Mouse (Mus musculus) stomach, embryonic 14.5 days (tissue): ENCODE measurements at regions not wholly inside any gene's neighbourhood (a gene's known extent, or its start where the extent isn't known, plus 50 kb on each side); places are given as distances from the start of the nearest gene placed in this dataset.
"Not testable (repeated sequence)": the region's sequence is repeated elsewhere in the genome, so short reads cannot be mapped to it uniquely, and the experiment has no call there.

Source experiments
- ATAC-seq: fragments of 200-750 bp; cut with Nextera tagmentation; 2 replicates; pipeline ENCODE4 v1.8.0; 2017; ENCODE audit warnings: low read depth, moderate TSS enrichment; ENCODE audit not compliant: insufficient number of reproducible peaks, insufficient read depth, low FRiP score
- H3K27ac ChIP-seq: fragments of 300-500 bp; sonication (generic); 2 replicates; pipeline ENCODE4 v1.5.1; 2014; ENCODE audit warnings: mild to moderate bottlenecking, low read length, moderate library complexity, mixed read lengths
- H3K27me3 ChIP-seq: fragments of 300-500 bp; sonication (generic); 2 replicates; pipeline ENCODE4 v1.6.1; 2014; ENCODE audit warnings: low read length, control low read depth, mixed read lengths; ENCODE audit not compliant: control insufficient read depth, insufficient read depth
- H3K36me3 ChIP-seq: fragments of 300-500 bp; sonication (generic); 2 replicates; pipeline ENCODE4 v1.6.1; 2014; ENCODE audit warnings: mild to moderate bottlenecking, control low read depth, low read length, moderate library complexity, mixed read lengths; ENCODE audit not compliant: control insufficient read depth, insufficient read depth
- H3K4me1 ChIP-seq: fragments of 300-500 bp; sonication (generic); 2 replicates; pipeline ENCODE4 v1.6.1; 2014; ENCODE audit warnings: low read length, control low read depth, mixed read lengths; ENCODE audit not compliant: control insufficient read depth, insufficient read depth
- H3K4me2 ChIP-seq: fragments of 300-500 bp; sonication (generic); replicated peaks from 2 replicates; pipeline ENCODE4 v1.6.1; 2014; ENCODE audit warnings: low read depth, low read length, control low read depth
- H3K4me3 ChIP-seq: fragments of 300-500 bp; sonication (generic); 2 replicates; pipeline ENCODE4 v1.5.1; 2014; ENCODE audit warnings: low read depth, low read length, control low read depth
- H3K9ac ChIP-seq: fragments of 300-500 bp; sonication (generic); replicated peaks from 2 replicates; pipeline ENCODE4 v1.6.1; 2014; ENCODE audit warnings: low read depth, mild to moderate bottlenecking, control low read depth, low read length, moderate library complexity, mixed read lengths
- H3K9me3 ChIP-seq: fragments of 300-500 bp; sonication (generic); 2 replicates; pipeline ENCODE4 v1.6.1; 2016; ENCODE audit warnings: low read depth, low read length, control low read depth; ENCODE audit not compliant: control insufficient read depth
- WGBS: fragments of 180-500 bp; shearing (Covaris S2); extraction: QIAGEN DNeasy Blood & Tissue Kit; methylation state at CpG from one replicate; pipeline ENCODE4 v1.1.7; 2014; 5-methylcytosine and 5-hydroxymethylcytosine counted together

DNA sequence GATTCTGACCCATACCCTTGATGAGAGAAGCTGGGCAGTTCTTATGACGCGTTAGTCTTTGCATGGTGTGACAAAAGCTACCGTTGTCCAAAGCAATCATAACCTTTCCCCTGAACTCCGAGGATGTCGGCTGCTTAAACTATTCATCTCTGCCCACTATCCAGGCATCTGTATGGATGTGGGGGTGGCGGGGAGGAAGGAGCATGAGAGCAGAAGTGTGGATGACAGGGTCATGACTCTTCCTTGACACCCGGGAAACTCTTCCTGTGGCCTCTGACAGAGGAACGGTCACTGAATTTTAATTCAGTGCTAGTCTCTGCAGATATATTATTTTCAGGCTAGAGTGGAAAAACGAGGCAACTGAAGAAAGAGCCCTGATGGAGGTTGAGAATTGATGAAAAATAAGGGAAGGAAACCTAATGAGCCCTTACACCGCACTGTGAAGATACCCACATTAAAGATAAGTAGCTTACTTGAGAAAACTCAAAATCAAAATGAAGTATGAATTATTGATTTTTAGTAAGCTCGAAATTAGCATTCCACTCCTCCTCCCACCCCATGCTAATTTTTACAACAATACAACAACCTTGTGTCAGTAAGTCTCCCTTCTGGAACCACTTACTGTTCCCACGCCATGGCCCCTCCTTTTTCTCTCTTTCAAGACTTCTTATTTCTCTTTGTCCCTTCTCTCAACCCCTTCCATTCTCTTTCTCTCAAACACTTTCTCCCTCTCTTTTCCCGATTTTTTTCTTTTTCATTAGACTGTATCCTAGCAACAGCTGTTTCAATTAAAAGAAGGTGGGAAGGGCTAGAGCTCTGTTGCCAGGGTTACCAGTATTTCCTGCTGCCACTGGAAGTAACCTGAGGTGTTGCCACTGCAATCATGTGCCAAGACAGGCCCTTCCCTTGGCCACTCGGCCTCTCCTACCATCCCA lies 206.0 kb upstream of the Gap43 start:
- no peak overlapping the region for H3K4me2 ChIP-seq

DNA sequence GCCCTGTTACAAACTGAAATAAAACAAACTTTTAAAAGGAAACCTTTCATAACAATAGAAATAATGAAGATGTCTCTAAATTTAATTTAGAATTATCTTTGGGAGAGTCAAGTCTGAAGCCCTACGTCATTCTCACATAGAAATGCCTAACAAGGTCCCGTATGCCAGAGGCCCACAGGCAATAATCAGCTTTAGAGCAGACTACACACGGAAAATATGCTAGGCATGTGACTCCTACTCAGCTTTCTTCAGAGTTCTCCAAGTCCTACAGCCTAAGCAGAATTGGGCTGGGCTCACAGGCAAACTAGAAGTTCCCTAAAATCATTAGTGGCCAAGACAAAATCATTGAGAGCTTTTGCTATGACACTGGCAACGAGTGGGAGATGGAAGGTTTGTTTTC lies 176.9 kb upstream of the Gap43 start:
- WGBS: 66% methylated on average over 4 of the region's 4 CpGs
- Histone ChIP-seq H3K27me3 (no peaks in the 10 kb centered on the region), H3K9ac (no peak overlapping the region), H3K9me3 (no peaks in the 10 kb centered on the region), H3K4me2 (no peak overlapping the region), H3K27ac (no peak overlapping the region), H3K4me1 (no peaks in the 10 kb centered on the region), H3K36me3 (no peaks in the 10 kb centered on the region), H3K4me3 (no peak overlapping the region)
- no peak for ATAC-seq

More for the DNA sequence above, 206.0 kb upstream of the Gap43 start:
- WGBS: 48% methylated on average over 14 of the region's 14 CpGs
- H3K9ac ChIP-seq: no peak overlapping the region
- H3K27ac ChIP-seq: no peak overlapping the region
- H3K9me3 ChIP-seq: no peaks in the 10 kb centered on the region
- no peak overlapping the region for H3K4me3 ChIP-seq
- H3K4me1 ChIP-seq: no peaks in the 10 kb centered on the region
- no peaks in the 10 kb centered on the region for H3K27me3 ChIP-seq
- H3K36me3 ChIP-seq: no peaks in the 10 kb centered on the region
- ATAC-seq: no peak

DNA sequence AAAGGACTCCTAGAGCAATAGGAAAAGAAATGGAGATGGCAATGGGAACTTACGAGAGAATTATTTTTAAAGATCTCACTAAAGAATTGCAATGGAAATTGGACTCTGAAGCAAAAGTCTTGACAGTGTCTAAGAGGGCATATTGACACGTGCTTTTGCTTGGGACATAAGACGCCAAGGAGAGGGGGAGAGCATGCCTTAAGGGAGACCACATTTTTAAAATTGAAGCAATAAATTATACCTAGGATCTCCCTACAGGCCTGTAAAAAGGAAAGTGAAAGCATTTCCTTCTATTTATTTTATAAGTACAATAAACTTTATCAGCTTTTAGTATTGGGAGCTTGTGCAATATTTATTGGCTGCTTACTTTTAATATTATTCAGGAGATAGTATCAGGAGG lies 175.5 kb upstream of the Gap43 start:
- no peak overlapping the region for H3K4me3 ChIP-seq
- no peak overlapping the region for H3K4me2 ChIP-seq
- no peak for ATAC-seq
- H3K9ac ChIP-seq: no peak overlapping the region
- no peaks in the 10 kb centered on the region for H3K9me3 ChIP-seq
- WGBS: 74% methylated on average over 3 of the region's 3 CpGs
- no peaks in the 10 kb centered on the region for H3K27me3 ChIP-seq
- H3K27ac ChIP-seq: no peak overlapping the region
- no peaks in the 10 kb centered on the region for H3K36me3 ChIP-seq
- no peaks in the 10 kb centered on the region for H3K4me1 ChIP-seq

DNA sequence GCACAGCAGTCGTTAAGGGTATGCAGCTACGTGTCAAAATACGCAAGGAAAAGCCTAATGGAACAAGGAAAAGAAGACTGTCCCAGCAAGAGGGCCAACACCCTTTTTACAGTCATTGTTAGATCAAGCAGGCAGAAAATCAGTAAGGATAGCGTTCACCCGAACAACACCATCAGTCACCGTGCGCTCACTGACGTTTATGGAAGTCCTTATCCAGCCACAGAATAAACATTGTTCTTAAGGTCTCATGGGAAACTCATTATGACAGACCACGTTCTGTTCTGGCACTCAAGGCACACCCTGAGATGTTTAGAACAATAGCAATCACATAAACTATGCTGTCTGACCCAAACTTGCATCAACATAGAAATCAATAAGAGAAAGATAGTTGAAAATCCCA lies 164.7 kb upstream of the Gap43 start:
- Histone ChIP-seq H3K4me1 (no peaks in the 10 kb centered on the region), H3K9me3 (no peaks in the 10 kb centered on the region), H3K27me3 (no peaks in the 10 kb centered on the region), H3K4me3 (no peak overlapping the region), H3K36me3 (no peaks in the 10 kb centered on the region), H3K4me2 (no peak overlapping the region), H3K27ac (no peak overlapping the region), H3K9ac (no peak overlapping the region)
- ATAC-seq: no peak
- 21% methylated on average over 9 of the region's 9 CpGs for WGBS

DNA sequence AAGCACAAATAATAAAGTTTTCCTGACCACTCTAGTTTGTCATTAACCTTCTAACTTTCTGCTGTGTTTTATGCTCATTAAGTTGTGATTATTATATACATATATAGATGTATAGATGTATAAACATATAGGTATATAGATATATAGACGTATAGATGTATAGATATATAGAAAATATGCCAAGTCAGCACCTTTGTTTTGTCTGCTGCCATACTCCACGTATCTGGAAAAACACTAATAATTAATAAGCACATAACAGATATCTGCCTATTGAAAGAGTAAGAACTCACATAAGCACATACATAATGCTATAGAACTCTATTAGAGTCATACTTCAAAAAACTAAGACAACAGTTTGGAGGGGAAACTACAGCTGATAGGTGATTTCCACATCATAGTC lies 161.3 kb upstream of the Gap43 start:
- H3K27me3 ChIP-seq: no peaks in the 10 kb centered on the region
- 92% methylated on average over 2 of the region's 2 CpGs for WGBS
- no peak overlapping the region for H3K4me3 ChIP-seq
- no peak overlapping the region for H3K4me2 ChIP-seq
- H3K9ac ChIP-seq: no peak overlapping the region
- no peaks in the 10 kb centered on the region for H3K9me3 ChIP-seq
- ATAC-seq: no peak
- H3K27ac ChIP-seq: no peak overlapping the region
- H3K4me1 ChIP-seq: no peaks in the 10 kb centered on the region
- H3K36me3 ChIP-seq: no peaks in the 10 kb centered on the region

DNA sequence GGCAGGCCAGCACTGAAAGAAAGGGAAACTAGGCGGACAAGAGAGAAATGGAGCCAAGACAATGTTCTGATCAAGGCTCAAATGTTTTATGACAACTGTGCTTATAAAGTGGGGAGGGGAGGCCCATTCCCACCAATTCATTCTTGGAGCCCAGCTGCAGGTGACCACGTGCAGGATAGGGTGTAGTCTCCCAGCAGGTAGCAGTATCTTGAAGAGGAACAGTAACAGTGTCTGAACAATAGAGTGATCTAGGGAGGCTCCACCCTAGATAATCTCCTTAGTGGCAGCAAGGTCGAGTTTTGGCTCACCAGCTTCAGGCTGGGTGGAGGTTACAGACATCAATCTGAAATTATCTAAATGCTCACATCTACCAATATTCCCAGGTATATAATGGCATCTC lies 160.7 kb upstream of the Gap43 start:
- not testable (repeated sequence) for H3K9me3 ChIP-seq, H3K27me3 ChIP-seq, H3K27ac ChIP-seq, H3K4me2 ChIP-seq, H3K4me3 ChIP-seq, H3K9ac ChIP-seq, ATAC-seq, H3K36me3 ChIP-seq, H3K4me1 ChIP-seq
- 52% methylated on average over 3 of the region's 3 CpGs for WGBS

DNA sequence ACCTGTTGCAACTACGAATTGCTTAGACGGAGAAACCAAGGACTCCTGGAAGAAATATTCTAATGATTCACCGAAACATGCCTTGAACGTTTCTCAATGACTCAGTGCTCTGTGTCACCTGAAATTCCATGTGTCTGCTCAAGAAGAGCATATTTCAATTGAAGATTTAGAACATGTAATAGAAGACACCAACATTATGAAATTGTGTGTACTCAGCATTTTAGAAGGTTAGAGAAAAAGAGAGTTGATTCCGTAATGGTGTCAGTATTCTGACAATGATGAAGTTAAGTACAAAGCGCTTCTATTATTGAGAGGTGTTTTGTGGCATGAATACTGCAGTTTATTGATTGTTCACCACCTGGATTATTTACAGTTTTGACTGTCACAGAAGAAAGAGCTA lies 159.1 kb upstream of the Gap43 start:
- 87% methylated on average over 6 of the region's 6 CpGs for WGBS
- Histone ChIP-seq H3K36me3 (no peaks in the 10 kb centered on the region), H3K4me1 (no peaks in the 10 kb centered on the region), H3K9ac (no peak overlapping the region), H3K4me3 (no peak overlapping the region), H3K27ac (no peak overlapping the region), H3K9me3 (no peaks in the 10 kb centered on the region), H3K27me3 (no peaks in the 10 kb centered on the region), H3K4me2 (no peak overlapping the region)
- ATAC-seq: no peak

DNA sequence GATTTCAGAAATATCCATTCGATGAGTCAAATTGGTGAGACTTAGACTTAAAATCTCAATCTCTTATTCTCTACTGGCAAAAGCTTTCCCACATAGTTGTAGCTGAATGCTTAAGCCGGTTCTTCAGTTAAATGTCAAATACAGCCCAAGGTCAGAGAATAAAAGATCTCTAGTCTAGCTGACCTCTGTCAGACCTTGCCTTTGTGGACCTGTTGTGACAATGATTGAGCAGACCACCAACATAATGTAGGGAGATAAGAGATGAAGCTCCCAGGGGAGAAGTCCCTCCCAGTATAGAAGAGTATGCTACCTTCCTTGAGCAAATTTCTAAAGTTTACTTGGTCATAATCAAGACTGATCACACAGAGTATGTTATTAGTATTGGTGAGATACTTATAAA lies 157.9 kb upstream of the Gap43 start:
- 50% methylated on average over 2 of the region's 2 CpGs for WGBS
- Histone ChIP-seq H3K4me1 (no peaks in the 10 kb centered on the region), H3K9me3 (no peaks in the 10 kb centered on the region), H3K9ac (no peak overlapping the region), H3K27ac (no peak overlapping the region), H3K36me3 (no peaks in the 10 kb centered on the region), H3K27me3 (no peaks in the 10 kb centered on the region), H3K4me2 (no peak overlapping the region), H3K4me3 (no peak overlapping the region)
- ATAC-seq: no peak

DNA sequence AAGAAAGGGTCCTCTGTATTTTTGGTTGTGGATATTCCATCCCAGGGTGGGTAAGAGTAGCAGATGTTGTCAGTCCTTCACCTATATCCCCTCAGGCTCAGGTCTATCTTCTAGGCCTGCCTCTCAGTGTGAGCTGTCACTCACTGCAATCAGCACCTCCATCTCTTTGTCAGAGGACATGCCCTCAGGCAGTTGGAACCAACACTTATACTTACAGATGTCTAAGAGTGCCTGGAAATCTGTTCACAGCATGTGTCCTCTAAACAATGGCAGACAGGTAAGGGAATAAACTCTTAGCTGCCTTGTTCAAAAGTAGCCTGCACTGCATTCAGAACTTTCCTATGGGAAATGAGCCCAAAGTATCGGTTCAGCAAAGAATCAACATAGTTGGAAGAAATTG lies 153.1 kb upstream of the Gap43 start:
- Histone ChIP-seq H3K27ac (no peak overlapping the region), H3K4me1 (no peaks in the 10 kb centered on the region), H3K4me2 (no peak overlapping the region), H3K9me3 (no peaks in the 10 kb centered on the region), H3K36me3 (no peaks in the 10 kb centered on the region), H3K9ac (no peak overlapping the region), H3K27me3 (no peaks in the 10 kb centered on the region), H3K4me3 (no peak overlapping the region)
- ATAC-seq: no peak
- 97% methylated on average over 1 of the region's 1 CpGs for WGBS
